Mouse (Mus musculus) duodenum, adult 2 months (tissue): ENCODE measurements around the gene Inppl1. TPM values are rescaled to one million over a fixed set of nuclear protein-coding genes. Genes with fewer than 3 reads are reported as not detected.

Experiments used
- polyA plus RNA-seq: library from polyadenylated mRNA; depleted of rRNA; stranded (reverse); fragments of >200 nt; gene quantifications from 2 replicates; pipeline ENCODE4 v1.2.3, GENCODE M21; 2012; ENCODE audit warnings: low replicate concordance; rRNA removed

Inppl1 gene
- 98.1 and 106 TPM in 2 replicates for polyA plus RNA-seq

DNA sequence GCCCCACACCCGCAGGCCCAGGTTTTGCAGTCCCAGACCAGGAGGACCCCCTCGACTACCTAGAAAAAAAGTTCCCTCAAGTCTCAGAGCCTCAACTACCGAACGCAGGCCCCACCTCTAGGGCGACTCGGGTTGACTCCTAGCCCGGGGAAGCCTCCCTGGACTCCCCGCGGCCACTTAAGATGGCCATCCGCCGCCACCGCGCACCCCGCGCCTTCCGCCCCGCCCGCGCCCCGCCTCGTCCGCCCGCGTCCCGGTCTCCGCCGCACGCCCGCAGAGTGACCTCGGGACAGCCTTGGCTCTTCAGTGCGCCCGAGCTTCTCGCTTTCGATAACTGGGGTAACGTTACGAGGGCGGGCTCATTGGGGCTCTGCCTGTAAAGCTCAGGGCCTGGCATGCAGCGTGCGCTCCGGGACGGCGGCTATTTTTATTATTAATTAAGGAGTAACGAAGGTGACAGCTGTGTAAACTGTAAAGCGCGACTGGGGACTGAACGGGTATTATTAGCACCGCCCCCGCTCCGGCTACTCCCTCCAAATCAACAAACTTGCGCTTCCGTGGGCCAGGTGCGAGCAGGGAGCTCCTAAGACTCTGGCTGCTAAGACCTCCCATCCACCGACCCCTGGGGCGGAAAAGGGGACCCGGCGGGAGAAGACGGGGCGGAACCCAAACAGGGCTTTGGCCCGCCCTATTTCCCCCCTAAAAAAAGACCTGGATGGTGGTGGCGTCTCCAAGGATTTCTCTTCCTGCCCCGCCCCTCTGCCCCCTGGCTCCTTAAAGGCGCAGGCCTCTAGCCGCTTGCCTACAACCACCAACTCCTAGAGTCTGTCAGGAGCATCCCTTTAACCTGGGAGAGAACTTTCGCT lies at the start of gene Inppl1:
Gene Inppl1, minus strand, starts transcription at position 624 of the 866 bp plus-strand sequence.

DNA sequence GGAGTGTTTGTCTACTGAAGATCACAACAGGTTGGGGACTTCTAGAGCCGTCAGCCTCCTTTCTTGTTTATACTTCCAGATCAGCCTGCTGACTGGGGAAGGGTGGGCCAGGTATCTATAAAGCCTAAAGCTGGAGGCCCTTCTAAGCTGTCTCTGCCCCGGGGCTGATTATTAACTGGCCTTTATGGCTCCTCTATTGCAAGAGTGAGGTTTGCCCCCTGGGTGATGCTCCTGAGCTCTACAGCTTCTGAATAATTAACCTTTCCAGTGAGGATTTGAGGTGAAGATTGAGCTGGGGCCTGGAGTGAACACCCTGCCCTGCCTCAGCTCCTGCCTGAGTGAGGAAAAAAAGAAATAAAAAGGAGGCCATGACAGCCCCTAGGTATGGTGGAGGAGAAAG lies 32.6 kb upstream of the Inppl1 start, which contains the start of gene Folr1:
Gene Folr1, minus strand, starts transcription at position 160 of the 400 bp plus-strand sequence.

GRCm38 (mm10) chr7:101863415-101863814 lies 25.4 kb upstream of the Inppl1 start, which contains the start of gene Anapc15:
TSS of gene Anapc15 (plus strand) at chr7:101863715.

GRCm38 (mm10) chr7:101857094-101857493 lies 19.1 kb upstream of the Inppl1 start, which contains the start of gene Folr2:
TSS of gene Folr2 (minus strand) at chr7:101857194.

DNA sequence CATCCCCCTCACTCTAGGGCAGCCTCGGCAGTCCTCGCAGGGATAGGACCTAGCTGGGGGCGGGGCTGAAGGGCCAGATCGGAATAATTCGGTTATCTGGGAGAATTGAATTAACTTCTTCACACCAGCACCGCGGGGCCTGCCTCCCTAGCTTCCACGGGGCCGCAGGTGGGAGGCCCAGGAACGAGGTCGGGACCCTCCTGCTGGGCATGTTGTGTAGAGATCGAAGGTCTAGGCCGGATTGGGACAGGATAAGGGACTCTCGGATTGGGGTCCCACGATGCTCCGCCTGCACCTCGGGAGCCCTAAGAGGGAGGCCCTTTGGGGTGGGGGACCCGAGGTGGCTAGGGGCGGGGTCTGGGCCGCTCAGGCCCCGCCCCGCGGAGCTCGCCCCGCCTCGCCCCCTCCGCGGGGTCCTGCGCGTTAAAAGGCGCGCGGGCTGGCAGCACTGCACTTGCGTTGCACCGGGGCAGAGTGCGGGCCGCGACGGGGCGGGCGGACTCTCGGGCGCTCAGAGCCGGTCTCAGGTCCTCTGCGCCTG lies 20.1 kb downstream of the Inppl1 start, which contains the start of gene Phox2a:
Gene Phox2a, plus strand, starts transcription at position 453 of the 541 bp plus-strand sequence.

Other genes with a start within 250 kb of the Inppl1 start
- 7.5 and 11.1 TPM in 2 replicates for gene Clpb, start 174.6 kb downstream of the Inppl1 start, polyA plus RNA-seq
- 0.78 and 1.0 TPM in 2 replicates for gene Phox2a, start 19.9 kb downstream of the Inppl1 start, polyA plus RNA-seq
- gene Folr2, start 19.0 kb upstream of the Inppl1 start, polyA plus RNA-seq: 0.84 and 1.1 TPM in 2 replicates
- gene Anapc15, start 25.5 kb upstream of the Inppl1 start, polyA plus RNA-seq: 52.0 and 59.4 TPM in 2 replicates
- gene Folr1, start 32.6 kb upstream of the Inppl1 start, polyA plus RNA-seq: 0.82 and 1.3 TPM in 2 replicates
- 200 and 203 TPM in 2 replicates for gene Lamtor1, start 67.7 kb upstream of the Inppl1 start, polyA plus RNA-seq
- 0.08 and 0.14 TPM in 2 replicates for gene Tomt, start 68.1 kb upstream of the Inppl1 start, polyA plus RNA-seq
- 3.6 and 4.0 TPM in 2 replicates for gene Lrrc51, start 95.7 kb upstream of the Inppl1 start, polyA plus RNA-seq
- gene Numa1, start 95.9 kb upstream of the Inppl1 start, polyA plus RNA-seq: 62.3 and 68.0 TPM in 2 replicates
- 5.3 and 10.1 TPM in 2 replicates for gene Il18bp, start 180.5 kb upstream of the Inppl1 start, polyA plus RNA-seq
- gene Rnf121, start 227.2 kb upstream of the Inppl1 start, polyA plus RNA-seq: 20.9 and 36.7 TPM in 2 replicates
- 10.6 and 14.2 TPM in 2 replicates for gene Xndc1, start 227.3 kb upstream of the Inppl1 start, polyA plus RNA-seq
- 1.5 and 1.8 TPM in 2 replicates for gene Xntrpc, start 227.5 kb upstream of the Inppl1 start, polyA plus RNA-seq
- not detected in 2 replicates for gene Trpc2, start 244.9 kb upstream of the Inppl1 start, polyA plus RNA-seq